ENCODE assay signal across 19 mouse cellular contexts in the genomic region with DNA sequence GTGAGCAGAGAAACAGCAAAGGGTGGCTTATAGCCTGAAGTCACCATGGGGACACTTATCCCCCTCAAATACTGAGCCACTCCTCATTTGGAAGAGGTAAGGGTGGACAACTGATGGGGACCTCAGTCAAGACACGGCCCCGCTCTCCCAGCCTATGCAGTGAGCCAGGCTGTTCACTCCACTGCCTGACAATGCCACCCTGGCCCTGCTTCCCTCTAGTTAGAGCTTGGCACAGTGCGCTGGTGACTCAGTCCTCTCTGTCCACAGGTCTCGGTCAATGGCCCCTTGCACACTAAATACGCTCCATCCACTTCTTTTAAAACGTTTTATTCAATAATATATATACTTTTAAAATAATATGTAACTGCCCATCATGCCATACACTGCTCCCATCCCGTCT.
"Had no signal": no experiment of that assay in that cellular context is flagged by ENCODE, and none has a peak within 500 bp of the region (broad histone marks: within the 10 kb centered on the region; RNA-seq: fewer than 3 reads in every experiment).

No protein-coding gene starts in this region.

- H3K9me3 ChIP-seq: kidney, embryonic 15.5 days; limb, embryonic 10.5 days; limb, embryonic 13.5 days; liver, embryonic 15.5 days; megakaryocyte, embryonic 14.5 days; neural tube, embryonic 12.5 days; neural tube, embryonic 15.5 days had no signal

- DNase-seq: kidney, adult 11 months; kidney, adult 8-10 months; kidney, postnatal 10 days; kidney, postnatal 36 days; lung, embryonic 14.5 days; midbrain, embryonic 14.5 days; right cerebral cortex, adult 18-20 months; right cerebral cortex, postnatal 14 days; right cerebral cortex, postnatal 4 days; thymus, adult 2 months; thymus, postnatal 25 days had no signal

- H3K27ac ChIP-seq: kidney, embryonic 15.5 days; limb, embryonic 10.5 days; limb, embryonic 13.5 days; liver, embryonic 15.5 days; neural tube, embryonic 12.5 days; neural tube, embryonic 15.5 days; stomach, postnatal 0 days had no signal

- H3K4me1 ChIP-seq: kidney, embryonic 15.5 days; limb, embryonic 10.5 days; limb, embryonic 13.5 days; megakaryocyte, embryonic 14.5 days; neural tube, embryonic 12.5 days; neural tube, embryonic 15.5 days had no signal

- H3K4me3 ChIP-seq: kidney, embryonic 15.5 days; limb, embryonic 10.5 days; limb, embryonic 13.5 days; liver, embryonic 15.5 days; megakaryocyte, embryonic 14.5 days; neural tube, embryonic 12.5 days; neural tube, embryonic 15.5 days had no signal

- H3K27me3 ChIP-seq: kidney, embryonic 15.5 days; limb, embryonic 13.5 days; liver, embryonic 15.5 days; megakaryocyte, embryonic 14.5 days; neural tube, embryonic 12.5 days; neural tube, embryonic 15.5 days had no signal

- H3K9ac ChIP-seq: kidney, embryonic 15.5 days; limb, embryonic 13.5 days; liver, embryonic 15.5 days; lung, embryonic 14.5 days; neural tube, embryonic 12.5 days; neural tube, embryonic 15.5 days had no signal
